Mouse (Mus musculus) adipocyte (in vitro differentiated cells): ENCODE results near the gene Prr7.
A peak's percentile ranks its signal among the peaks of the same experiment; 100 is the strongest.

ENCODE experiments used
- DNase-seq: peaks from one replicate; pipeline ENCODE4 v3.0.0-alpha.2; 2016; ENCODE audit warnings: low spot score

The Prr7 gene

GRCm38 (mm10) chr13:55449205-55449604, 14.9 kb upstream of the Prr7 start:
- no peak for DNase-seq

GRCm38 (mm10) chr13:55449679-55450441, 14.2 kb upstream of the Prr7 start:
- DNase-seq = peak; percentile 46

GRCm38 (mm10) chr13:55450511-55450980, 13.5 kb upstream of the Prr7 start:
- DNase-seq = peak; percentile 94

- no peak for DNase-seq
Measured at GRCm38 (mm10) chr13:55451296-55451695, 12.8 kb upstream of the Prr7 start.

- peak; percentile 63 for DNase-seq
Measured at GRCm38 (mm10) chr13:55451785-55452549, 12.1 kb upstream of the Prr7 start.

GRCm38 (mm10) chr13:55462965-55463364, 1.1 kb upstream of the Prr7 start:
- no peak for DNase-seq

- peak; percentile 62 for DNase-seq
Measured at GRCm38 (mm10) chr13:55463399-55464026, 554 bp upstream of the Prr7 start.

GRCm38 (mm10) chr13:55465184-55465583, 1.1 kb downstream of the Prr7 start:
- no peak for DNase-seq

GRCm38 (mm10) chr13:55465830-55466440, 1.9 kb downstream of the Prr7 start:
- DNase-seq = no peak

- DNase-seq = peak; percentile 52
Measured at GRCm38 (mm10) chr13:55468851-55469560, 4.9 kb downstream of the Prr7 start.

GRCm38 (mm10) chr13:55470372-55470771, 6.3 kb downstream of the Prr7 start:
- peak; percentile 54 for DNase-seq

- peak; percentile 69 for DNase-seq
Measured at GRCm38 (mm10) chr13:55471156-55471818, 7.2 kb downstream of the Prr7 start.

- no peak for DNase-seq
Measured at GRCm38 (mm10) chr13:55471819-55472131, 7.7 kb downstream of the Prr7 start.

- DNase-seq = no peak
Measured at GRCm38 (mm10) chr13:55472132-55473022, 8.3 kb downstream of the Prr7 start.

GRCm38 (mm10) chr13:55473076-55473831, 9.2 kb downstream of the Prr7 start:
- DNase-seq = no peak

GRCm38 (mm10) chr13:55473961-55474360, 9.9 kb downstream of the Prr7 start:
- no peak for DNase-seq

- DNase-seq = peak; percentile 36
Measured at GRCm38 (mm10) chr13:55474621-55475069, 10.6 kb downstream of the Prr7 start.

GRCm38 (mm10) chr13:55475750-55476149, 11.7 kb downstream of the Prr7 start:
- DNase-seq = no peak

- no peak for DNase-seq
Measured at GRCm38 (mm10) chr13:55476256-55476655, 12.2 kb downstream of the Prr7 start.
